Mouse (Mus musculus) liver, embryonic 11.5 days (tissue): ENCODE results near the gene Hist3h2a. TPM values are rescaled to one million over a fixed set of nuclear protein-coding genes. Genes with fewer than 3 reads are reported as not detected.

Experiments used
- ATAC-seq: fragments of 200-750 bp; cut with Nextera tagmentation; replicated peaks from 2 replicates; pipeline ENCODE4 v1.8.0; 2017; ENCODE audit warnings: moderate number of reproducible peaks, mild to moderate bottlenecking, moderate TSS enrichment, moderate library complexity; ENCODE audit not compliant: low FRiP score
- DNase-seq: peaks from one replicate; pipeline ENCODE4 v3.0.0-alpha.2; 2017; ENCODE audit warnings: low spot score
- H3K27ac ChIP-seq: fragments of 300-500 bp; sonication (generic); 2 replicates; pipeline ENCODE4 v1.5.1; 2014; ENCODE audit warnings: mild to moderate bottlenecking, low read depth, low read length, control low read depth
- H3K27me3 ChIP-seq: fragments of 300-500 bp; sonication (generic); replicated peaks from 2 replicates; pipeline ENCODE4 v1.6.1; 2014; ENCODE audit warnings: low read length, mixed read lengths; ENCODE audit not compliant: control insufficient read depth, insufficient read depth
- H3K36me3 ChIP-seq: fragments of 300-500 bp; sonication (generic); 2 replicates; pipeline ENCODE4 v1.6.1; 2014; ENCODE audit warnings: mild to moderate bottlenecking, low read length, moderate library complexity, mixed read lengths; ENCODE audit not compliant: control insufficient read depth, insufficient read depth
- H3K4me1 ChIP-seq: fragments of 300-500 bp; sonication (generic); replicated peaks from 2 replicates; pipeline ENCODE4 v1.6.1; 2014; ENCODE audit warnings: low read length, mixed read lengths; ENCODE audit not compliant: control insufficient read depth, insufficient read depth
- H3K4me2 ChIP-seq: fragments of 300-500 bp; sonication (generic); 2 replicates; pipeline ENCODE4 v1.6.1; 2014; ENCODE audit warnings: mild to moderate bottlenecking, control low read depth, moderate library complexity
- H3K4me3 ChIP-seq: fragments of 300-500 bp; sonication (generic); 2 replicates; pipeline ENCODE4 v1.5.1; 2014; ENCODE audit warnings: low read depth, low read length, control low read depth
- H3K9ac ChIP-seq: fragments of 300-500 bp; sonication (generic); 2 replicates; pipeline ENCODE4 v1.6.1; 2014; ENCODE audit warnings: low read depth, low read length, control low read depth
- H3K9me3 ChIP-seq: fragments of 300-500 bp; sonication (generic); 2 replicates; pipeline ENCODE4 v1.6.1; 2016; ENCODE audit warnings: low read length, inconsistent platforms, mixed read lengths; ENCODE audit not compliant: control insufficient read depth
- WGBS: fragments of 180-500 bp; shearing (Covaris S2); extraction: QIAGEN DNeasy Blood & Tissue Kit; methylation state at CpG from one replicate; pipeline ENCODE4 v1.1.7; 2014; 5-methylcytosine and 5-hydroxymethylcytosine counted together
- polyA plus RNA-seq: library from polyadenylated mRNA; unstranded; fragments of >200 nt; fragmentation: Nextera tagmentation; extraction: Ambion mirVana; gene quantifications from 2 replicates; pipeline ENCODE4 v1.2.1, GENCODE M21; 2014

Gene Hist3h2a
- polyA plus RNA-seq, 1 experiment from 2014 or later, result 14.5 TPM

DNA sequence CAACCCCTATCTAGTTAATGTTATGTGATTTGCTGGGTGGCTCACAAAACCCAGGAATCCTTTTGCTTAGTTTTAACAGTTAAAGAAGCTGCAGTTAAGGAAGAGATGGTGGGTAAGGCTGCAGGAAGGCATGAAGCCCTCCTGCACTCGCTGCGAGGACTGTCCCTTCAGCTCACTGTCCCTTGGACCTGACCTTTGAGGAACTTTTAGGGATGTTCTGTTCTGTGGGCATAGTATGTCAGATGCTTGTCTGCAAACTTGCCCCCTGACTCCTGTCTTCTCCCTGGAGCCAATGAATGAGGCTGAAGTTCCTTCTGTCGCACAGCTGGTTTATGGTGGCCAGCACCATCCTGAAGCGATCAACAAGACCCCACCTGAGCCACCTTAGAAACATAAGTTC lies 34.7 kb downstream of the Hist3h2a start:
- WGBS, result 95% methylated on average over 4 of the region's 4 CpGs
- Histone ChIP-seq H3K27me3 (peaks cover under 1% of the 10 kb centered on the region; the same call in 1 of the 2 replicates), H3K36me3 (peaks cover 20% of the 10 kb centered on the region), H3K9ac (no peak overlapping the region), H3K4me3 (no peak overlapping the region), H3K4me1 (peaks cover 13% of the 10 kb centered on the region), H3K4me2 (no peak overlapping the region), H3K27ac (no peak overlapping the region), H3K9me3 (no peaks in the 10 kb centered on the region)
- ATAC-seq, result no peak
- DNase-seq, result no peak

DNA sequence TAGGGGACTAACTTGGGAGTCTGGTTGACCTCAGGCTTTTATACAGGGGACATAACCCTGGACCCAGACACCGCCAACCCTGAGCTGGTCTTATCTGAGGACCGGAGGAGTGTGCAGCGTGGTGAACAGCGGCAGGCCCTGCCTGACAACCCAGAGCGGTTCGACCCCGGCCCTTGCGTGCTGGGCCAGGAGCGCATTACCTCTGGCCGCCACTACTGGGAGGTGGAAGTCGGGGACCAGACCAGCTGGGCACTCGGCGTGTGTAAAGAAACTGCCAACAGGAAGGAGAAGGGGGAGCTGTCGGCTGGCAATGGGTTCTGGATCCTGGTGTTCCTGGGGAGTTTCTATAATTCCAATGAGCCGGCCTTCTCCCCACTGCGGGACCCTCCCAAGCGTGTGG lies 35.7 kb downstream of the Hist3h2a start:
- no peaks in the 10 kb centered on the region for H3K9me3 ChIP-seq
- H3K4me3 ChIP-seq, result no peak overlapping the region
- no peak overlapping the region for H3K4me2 ChIP-seq
- no peak overlapping the region for H3K9ac ChIP-seq
- ATAC-seq (no peak), DNase-seq (no peak)
- WGBS, result 89% methylated on average over 17 of the region's 17 CpGs
- H3K36me3 ChIP-seq, result peaks cover 20% of the 10 kb centered on the region
- H3K27me3 ChIP-seq, result peaks cover 8% of the 10 kb centered on the region; the same call in 1 of the 2 replicates
- peaks cover 19% of the 10 kb centered on the region for H3K4me1 ChIP-seq
- H3K27ac ChIP-seq, result no peak overlapping the region

DNA sequence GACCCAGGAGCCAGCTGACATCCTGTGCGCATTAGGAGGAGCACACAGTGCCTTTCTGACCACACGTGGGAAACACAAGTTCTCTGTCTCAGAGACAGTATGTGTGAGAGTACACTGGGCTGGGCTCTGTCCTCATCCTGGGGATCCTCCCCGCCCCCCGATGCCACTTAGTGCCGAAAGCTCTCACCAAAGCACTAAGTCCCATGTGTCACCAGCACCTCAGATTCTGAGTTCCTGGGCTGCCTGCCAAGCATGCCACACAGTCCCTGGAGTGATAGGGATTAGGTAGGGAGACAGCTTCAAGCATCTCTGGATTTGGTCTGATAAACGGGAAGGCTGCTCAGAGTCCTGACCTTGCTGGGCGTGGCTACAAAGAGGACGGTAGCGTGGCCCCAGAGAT lies 36.3 kb downstream of the Hist3h2a start:
- no peak for DNase-seq
- Histone ChIP-seq H3K4me3 (no peak overlapping the region), H3K4me1 (peaks cover 21% of the 10 kb centered on the region), H3K4me2 (no peak overlapping the region), H3K9me3 (no peaks in the 10 kb centered on the region), H3K27me3 (peaks cover 13% of the 10 kb centered on the region), H3K36me3 (peaks cover 18% of the 10 kb centered on the region), H3K9ac (no peak overlapping the region), H3K27ac (no peak overlapping the region)
- no peak for ATAC-seq
- WGBS, result 74% methylated on average over 9 of the region's 9 CpGs

DNA sequence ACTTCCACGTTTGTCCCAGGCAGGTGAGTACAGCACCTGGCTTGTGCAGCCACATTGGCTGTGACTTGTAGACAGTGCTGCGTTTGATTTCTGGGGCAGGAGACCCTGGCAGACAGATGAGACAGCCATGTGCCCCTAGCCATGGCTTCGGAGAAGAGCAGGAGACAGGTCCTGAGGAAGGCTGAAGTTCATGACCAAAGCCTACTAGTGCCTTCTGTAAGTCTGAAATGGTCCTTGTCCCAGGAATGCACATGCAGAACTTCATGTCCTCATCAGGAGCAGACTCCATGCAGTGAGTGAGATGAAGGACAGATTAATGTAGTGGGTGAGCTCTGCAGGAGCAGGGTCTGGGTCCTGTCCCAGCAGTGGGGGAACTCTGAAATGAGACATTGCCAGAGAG lies 37.4 kb downstream of the Hist3h2a start:
- H3K4me1 ChIP-seq, result peaks cover 25% of the 10 kb centered on the region

DNA sequence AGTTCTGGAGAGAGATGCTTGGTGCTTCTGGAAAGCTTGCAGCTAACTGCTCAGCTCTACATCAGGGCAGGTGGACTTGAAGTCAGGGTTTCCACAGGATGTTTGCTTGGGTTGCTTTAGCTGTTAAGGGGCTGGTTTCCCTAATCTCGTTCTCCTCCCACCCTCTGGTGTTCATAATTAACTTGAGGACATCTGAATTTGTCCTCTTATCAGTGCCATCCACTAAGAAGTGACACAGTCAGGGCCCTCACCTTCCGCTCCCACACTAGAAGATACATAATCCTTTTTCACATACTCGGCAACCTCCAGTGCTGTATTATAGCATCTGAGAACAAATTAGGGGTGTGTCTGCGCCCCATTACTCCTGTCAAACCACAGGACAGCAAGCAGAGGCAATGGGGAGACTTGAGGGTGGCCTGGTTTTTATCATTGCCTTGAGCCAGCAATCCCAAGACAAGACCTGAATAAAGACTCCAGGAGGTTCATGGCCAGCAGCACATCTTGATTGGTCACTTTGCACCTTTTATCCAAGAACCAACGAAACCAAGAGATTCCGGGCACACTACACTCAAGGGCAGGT lies 38.7 kb downstream of the Hist3h2a start:
- Histone ChIP-seq H3K36me3 (peaks cover 7% of the 10 kb centered on the region), H3K4me2 (no peak overlapping the region), H3K27me3 (peaks cover 13% of the 10 kb centered on the region), H3K9ac (no peak overlapping the region), H3K4me3 (no peak overlapping the region), H3K9me3 (no peaks in the 10 kb centered on the region), H3K27ac (no peak overlapping the region), H3K4me1 (peaks cover 25% of the 10 kb centered on the region)
- no peak for DNase-seq
- WGBS, result 57% methylated on average over 6 of the region's 6 CpGs
- ATAC-seq, result no peak

More for the DNA sequence above, 37.4 kb downstream of the Hist3h2a start:
- 68% methylated on average over 3 of the region's 3 CpGs for WGBS
- Histone ChIP-seq H3K9ac (no peak overlapping the region), H3K4me3 (no peak overlapping the region), H3K27me3 (peaks cover 13% of the 10 kb centered on the region), H3K27ac (no peak overlapping the region), H3K36me3 (peaks cover 14% of the 10 kb centered on the region), H3K9me3 (no peaks in the 10 kb centered on the region), H3K4me2 (no peak overlapping the region)
- DNase-seq (no peak), ATAC-seq (no peak)

DNA sequence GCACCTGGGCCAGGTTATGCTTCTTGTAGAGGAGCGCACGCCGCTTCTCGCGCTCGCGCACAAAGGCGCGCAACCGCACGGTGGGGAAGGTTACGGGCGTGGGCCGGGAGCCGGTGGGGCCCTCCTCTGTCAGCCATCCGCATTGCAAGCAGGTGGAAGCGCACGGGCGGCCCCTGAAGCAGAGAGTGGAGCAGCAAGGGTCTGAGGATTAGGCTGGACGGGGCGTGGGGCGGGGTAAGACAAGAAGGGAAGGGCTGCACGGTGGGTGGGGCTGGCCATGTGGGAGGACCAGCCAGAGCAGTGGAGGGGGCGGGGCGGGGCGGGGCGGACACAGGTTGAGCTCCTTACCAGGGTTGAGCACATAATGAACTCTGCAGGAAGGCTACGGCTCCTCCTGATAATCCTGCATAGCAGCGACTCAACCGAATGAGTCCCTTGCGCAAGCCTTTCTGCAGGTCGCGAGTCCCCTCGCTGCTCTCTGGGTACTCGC lies 39.9 kb downstream of the Hist3h2a start:
- H3K36me3 ChIP-seq, result peaks cover 2% of the 10 kb centered on the region
- peak overlapping the region; percentile 47 for H3K4me3 ChIP-seq
- H3K4me1 ChIP-seq, result peaks cover 25% of the 10 kb centered on the region
- ATAC-seq, result peak; percentile 84
- peak overlapping the region; percentile 82 for H3K4me2 ChIP-seq
- 2% methylated on average over 35 of the region's 35 CpGs for WGBS
- peaks cover 13% of the 10 kb centered on the region for H3K27me3 ChIP-seq
- H3K27ac ChIP-seq, result no peak overlapping the region
- no peaks in the 10 kb centered on the region for H3K9me3 ChIP-seq
- DNase-seq, result peak; percentile 68
- no peak overlapping the region for H3K9ac ChIP-seq

DNA sequence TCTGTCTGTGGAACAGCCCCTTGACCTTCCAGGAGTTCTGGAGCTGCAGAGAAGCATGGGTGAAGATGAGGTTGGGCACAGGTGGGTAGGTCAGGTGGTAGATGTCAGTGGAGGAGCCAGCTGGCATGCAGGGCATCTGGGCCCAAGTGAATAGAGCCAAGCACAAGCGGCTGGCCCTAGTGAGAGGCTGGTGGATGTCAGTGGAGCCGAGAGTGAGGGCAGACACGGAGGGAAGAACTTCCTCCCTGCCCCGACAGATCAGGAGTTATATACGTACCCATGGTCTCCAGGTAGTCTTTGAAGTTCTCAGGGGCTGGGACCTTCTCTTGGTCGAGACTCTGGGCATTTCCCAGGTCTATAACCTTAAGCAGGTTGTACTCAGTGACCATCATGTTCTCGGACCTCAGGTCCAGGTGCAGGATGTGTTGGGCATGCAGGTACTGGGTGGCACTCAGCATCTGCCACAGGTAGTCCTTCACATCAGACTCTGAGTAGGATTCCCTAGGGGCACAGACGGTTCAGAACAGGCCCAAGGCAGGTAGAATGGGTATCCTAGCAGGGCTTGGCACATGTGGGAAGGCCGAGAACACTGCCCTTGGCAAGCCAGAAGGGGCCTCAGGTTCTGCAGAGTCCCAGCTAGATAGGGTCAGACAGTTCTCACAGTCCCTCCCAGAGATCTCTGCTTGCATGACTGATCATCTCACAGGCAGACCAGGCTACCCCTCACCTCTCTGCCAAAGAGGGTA lies 40.7 kb downstream of the Hist3h2a start:
- ATAC-seq (no peak), DNase-seq (no peak)
- Histone ChIP-seq H3K9ac (no peak overlapping the region), H3K27ac (no peak overlapping the region), H3K4me1 (peaks cover 25% of the 10 kb centered on the region), H3K36me3 (no peaks in the 10 kb centered on the region), H3K4me3 (peak overlapping the region; percentile 47; the same call in 1 of the 2 replicates), H3K27me3 (peaks cover 13% of the 10 kb centered on the region), H3K9me3 (no peaks in the 10 kb centered on the region), H3K4me2 (peak overlapping the region; percentile 82)
- WGBS, result 69% methylated on average over 9 of the region's 9 CpGs

DNA sequence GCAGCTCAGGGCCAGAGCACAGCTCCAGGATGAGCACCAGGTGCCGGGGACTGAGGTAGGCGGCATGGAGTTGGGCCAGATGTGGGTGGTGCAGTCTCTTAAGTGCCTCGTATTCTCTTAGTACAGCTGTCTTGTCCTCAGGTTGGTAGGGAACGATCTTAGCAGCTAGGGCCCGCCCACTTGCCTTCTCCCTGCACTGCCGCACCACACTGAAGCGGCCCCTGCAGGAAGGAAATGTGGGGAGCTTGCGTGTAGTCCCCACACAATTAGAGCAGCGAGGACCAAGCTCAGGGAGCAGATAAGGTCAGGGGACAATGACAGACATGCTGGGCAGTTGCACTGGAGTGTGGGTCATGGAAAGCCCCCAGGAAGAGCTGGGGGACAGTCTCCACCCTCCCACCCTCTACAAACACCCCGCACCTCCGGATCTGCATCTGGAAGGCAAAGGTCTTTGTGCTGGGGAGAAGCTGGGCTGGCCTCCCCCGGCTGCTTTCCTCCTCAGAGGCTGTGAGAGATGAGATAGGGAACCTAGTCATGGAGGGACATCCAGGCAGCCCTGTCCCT lies 41.4 kb downstream of the Hist3h2a start:
- DNase-seq (no peak), ATAC-seq (no peak)
- no peak overlapping the region for H3K4me3 ChIP-seq
- no peak overlapping the region for H3K27ac ChIP-seq
- no peaks in the 10 kb centered on the region for H3K9me3 ChIP-seq
- H3K27me3 ChIP-seq, result peaks cover 13% of the 10 kb centered on the region
- no peaks in the 10 kb centered on the region for H3K36me3 ChIP-seq
- H3K4me1 ChIP-seq, result peaks cover 22% of the 10 kb centered on the region
- peak overlapping the region; percentile 28 for H3K4me2 ChIP-seq
- H3K9ac ChIP-seq, result no peak overlapping the region
- 24% methylated on average over 12 of the region's 12 CpGs for WGBS
